Mouse (Mus musculus) brain, embryonic 18.5 days (tissue): ENCODE data around the gene Cacna2d4.
"Not testable (repeated sequence)": the region's sequence is repeated elsewhere in the genome, so short reads cannot be mapped to it uniquely, and the experiment has no call there.

Source experiments
- DNase-seq: peaks from one replicate; pipeline ENCODE4 v3.0.0-alpha.2; 2012; ENCODE audit warnings: low read depth, low spot score

Gene Cacna2d4

GRCm38 (mm10) chr6:119341409-119341808 is 105.1 kb downstream of the Cacna2d4 start:
- DNase-seq, result peak; percentile 55

- no peak for DNase-seq
Observed at GRCm38 (mm10) chr6:119346257-119346656, 109.9 kb downstream of the Cacna2d4 start.

DNA sequence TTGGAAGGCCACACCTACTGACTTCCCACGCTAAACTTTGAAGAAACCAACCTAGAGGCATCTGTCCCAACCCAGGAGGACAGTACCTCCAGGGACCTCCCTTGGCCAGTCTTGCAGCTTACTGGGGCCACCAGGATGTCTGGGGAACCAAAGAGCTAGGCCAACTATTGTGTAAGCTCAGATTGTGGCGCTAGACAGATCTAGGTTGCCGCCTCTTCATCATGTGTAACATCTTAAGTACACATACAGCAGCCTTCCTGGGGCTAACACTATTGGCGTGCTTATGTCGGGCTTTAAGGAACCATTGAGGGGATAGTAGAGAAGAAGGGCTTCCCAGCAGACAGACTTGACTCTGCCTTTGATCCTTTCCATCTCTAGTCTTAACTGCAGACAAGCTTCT is 111.5 kb downstream of the Cacna2d4 start:
- no peak for DNase-seq

GRCm38 (mm10) chr6:119348234-119348633 is 111.9 kb downstream of the Cacna2d4 start:
- DNase-seq, result no peak

DNA sequence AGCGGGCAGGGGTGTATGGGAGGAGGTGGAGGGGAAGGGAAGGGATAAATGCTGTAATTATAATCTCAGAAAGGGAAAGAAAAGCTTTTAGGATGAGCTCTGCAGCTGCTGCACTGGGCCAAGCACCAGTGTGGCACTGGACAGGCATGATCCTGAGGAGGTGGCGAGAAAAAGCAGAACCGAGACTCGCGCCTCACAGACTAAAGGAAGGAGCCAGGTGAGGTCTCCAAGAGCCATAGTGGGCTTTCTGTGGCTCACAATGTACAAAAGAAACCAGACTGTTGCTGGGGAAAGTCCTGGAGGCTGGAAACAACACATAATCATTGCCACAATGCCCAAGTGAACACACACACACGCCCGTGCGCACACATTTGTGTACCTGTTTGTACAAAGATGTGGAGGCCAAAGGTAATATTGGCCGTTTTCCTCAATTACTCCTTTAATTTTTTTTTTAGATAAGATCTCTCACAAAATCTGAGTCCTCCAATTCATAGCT is 114.4 kb downstream of the Cacna2d4 start:
- no peak for DNase-seq

GRCm38 (mm10) chr6:119351656-119352055 is 115.3 kb downstream of the Cacna2d4 start:
- DNase-seq, result no peak

- DNase-seq, result no peak
Observed at GRCm38 (mm10) chr6:119352501-119352900, 116.2 kb downstream of the Cacna2d4 start.

DNA sequence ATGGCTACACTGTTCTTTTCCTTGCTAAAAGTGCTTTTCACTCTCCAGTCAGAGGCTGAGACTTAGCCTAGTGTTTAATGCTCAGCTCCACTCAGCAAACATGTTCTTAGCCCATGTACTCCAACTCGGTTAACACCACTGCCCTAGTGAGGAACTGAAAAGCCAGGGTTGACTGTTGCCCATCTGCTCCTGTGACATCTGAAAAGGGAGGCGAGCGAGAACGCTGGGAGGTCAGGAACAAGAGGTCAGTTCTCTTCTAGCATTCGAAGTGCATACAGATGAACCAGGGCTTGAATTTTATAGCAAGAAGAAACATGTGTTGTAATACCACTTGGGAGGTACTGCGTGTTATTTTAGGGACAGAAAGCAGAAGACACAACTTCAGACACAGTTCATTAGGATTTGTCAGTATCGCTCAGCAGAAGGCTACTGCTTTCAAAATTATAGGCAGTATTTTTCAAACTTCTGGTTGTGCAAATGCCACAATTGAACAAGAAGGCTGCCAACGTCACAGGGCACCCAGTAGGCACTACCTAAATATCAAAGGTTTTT is 121.8 kb downstream of the Cacna2d4 start:
- DNase-seq, result no peak

DNA sequence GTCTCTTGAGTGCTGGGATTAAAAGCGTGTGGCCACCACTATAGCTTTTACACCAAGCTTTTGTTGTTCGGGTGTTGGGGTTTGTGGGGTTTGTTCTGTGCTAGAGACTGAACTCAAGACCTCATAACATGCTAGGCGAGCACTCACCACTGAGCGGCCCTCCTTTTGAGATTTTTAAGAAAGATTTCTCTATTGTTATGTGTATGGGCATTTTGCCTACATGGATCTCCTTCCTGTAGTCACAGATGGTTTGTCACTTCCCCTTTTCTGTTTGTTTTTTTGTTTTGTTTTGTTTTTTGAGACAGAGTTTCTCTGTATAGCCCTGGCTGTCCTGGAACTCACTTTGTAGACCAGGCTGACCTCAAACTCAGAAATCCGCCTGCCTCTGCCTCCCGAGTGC is 123.9 kb downstream of the Cacna2d4 start:
- DNase-seq, result not testable (repeated sequence)

DNA sequence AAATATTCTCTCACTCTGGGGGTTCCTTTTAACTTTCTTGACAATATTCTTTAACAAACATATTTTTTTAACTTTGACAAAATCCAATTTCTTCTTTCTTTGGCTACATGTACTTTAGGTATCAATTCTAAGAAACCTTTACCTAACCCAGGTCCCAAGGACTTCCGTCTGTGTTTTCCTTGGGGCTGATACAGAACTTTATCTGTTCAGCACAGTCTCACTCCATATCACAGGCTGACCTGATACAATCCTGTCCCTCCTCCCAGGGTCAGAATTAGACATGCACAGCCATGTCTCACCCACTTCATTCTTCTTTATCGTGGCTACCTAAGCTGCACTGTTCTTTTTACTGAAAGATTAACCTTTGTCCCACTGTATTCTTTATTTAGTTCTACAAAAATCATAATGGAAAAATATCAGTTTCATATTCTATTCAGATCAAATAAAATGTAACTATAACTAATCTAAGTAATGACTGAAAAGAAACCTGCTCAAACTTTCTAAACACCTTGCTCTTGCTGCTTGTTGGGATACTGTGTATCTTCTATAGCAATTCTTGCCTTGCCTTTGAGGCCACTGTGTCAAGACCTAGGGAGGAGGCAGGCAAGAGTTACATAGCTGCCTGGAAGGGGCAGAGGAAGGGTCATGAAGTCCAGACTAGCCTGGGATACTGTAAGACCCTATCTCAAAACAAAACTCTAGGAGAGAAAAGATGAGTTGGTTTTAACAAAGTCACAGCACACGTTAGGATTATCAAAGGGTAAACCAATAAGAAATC is 124.8 kb downstream of the Cacna2d4 start:
- no peak for DNase-seq

DNA sequence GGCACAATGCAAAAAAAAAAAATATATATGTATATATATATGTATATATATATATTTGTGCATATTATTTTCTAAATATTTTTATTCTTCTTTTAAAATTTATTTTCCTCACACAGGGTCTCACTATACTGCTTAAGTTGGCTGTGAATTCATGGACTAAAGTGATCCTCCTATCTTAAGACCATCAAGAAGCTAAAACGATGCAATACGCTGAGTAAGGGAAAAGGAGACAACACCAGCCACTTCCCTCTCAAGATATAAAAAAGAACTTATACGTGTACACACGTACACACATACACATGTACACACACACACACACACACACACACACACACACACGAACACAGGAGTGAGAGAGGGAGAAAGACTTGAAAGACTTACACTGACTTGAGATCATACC is 127.3 kb downstream of the Cacna2d4 start:
- DNase-seq, result no peak

DNA sequence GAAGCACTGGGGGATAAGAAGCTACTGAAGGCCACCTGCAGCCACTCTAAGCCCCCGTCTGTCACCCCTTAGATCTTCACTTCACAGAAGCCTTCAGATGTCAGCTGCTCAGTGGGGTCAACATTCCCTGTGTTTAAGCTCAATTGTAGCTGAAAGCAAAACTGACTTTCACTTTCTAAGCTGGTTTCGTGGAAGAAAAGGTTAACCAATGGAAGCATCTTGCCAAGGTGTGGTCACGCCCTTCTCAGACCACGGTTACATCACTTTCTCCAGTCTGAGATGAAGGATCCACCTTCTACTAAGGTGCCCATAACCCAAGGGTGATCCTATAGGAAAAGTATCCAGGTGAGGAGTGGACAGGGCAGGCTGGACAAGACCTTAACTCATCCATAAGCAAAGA is 130.5 kb downstream of the Cacna2d4 start:
- not testable (repeated sequence) for DNase-seq

GRCm38 (mm10) chr6:119367382-119367781 is 131.1 kb downstream of the Cacna2d4 start:
- no peak for DNase-seq

DNA sequence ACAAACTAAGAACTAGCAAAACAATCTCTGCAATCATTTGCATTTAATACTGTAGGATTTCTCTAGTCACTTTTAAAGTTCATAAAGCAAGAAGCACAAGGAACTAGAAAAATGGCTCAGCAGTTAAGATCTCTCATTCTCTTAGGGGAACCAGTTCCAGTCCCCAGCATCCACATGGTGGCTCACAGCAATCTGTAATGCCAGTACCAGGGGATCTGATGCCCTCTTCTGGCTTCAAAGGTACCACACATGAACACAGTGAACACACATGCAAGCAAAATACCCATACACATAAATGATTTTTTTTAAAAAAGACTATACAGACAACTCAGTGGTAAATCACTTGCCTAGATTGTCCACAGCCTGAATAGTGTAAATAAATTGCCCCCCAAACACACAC is 135.3 kb downstream of the Cacna2d4 start:
- DNase-seq, result no peak

GRCm38 (mm10) chr6:119372237-119372636 is 135.9 kb downstream of the Cacna2d4 start:
- DNase-seq, result no peak

DNA sequence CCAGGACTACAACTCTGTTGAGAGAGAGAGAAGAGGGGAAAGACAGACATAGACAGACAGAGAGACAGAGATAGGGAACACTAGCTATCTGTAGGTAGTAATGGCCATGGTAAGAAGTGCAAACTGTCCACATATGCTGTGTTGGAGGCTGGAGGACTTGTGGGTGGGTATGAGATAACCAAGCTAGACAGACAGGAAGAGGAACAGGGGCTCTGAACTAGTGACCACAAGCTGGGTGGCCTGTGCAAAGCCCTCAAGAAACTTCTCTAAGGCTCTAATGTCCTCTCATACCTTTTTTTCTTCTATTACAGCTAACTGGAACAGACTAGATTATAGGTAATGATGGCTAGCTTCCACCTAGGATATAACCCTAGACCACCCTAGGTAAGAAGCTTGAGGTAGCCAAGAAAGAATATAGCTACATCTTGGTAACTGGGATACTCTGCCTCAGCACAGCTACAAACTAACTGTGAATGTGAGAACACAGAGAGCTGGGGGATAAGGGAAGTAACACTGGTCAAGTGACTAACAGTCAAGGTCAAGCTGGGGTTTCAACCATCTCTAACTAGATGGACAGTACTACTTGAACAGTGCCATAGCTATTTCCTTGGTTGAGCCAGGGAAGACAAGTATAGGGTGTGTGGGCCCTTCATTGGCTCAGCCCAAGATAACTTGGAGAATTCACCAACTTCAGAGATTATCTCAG is 136.8 kb downstream of the Cacna2d4 start:
- DNase-seq, result no peak

DNA sequence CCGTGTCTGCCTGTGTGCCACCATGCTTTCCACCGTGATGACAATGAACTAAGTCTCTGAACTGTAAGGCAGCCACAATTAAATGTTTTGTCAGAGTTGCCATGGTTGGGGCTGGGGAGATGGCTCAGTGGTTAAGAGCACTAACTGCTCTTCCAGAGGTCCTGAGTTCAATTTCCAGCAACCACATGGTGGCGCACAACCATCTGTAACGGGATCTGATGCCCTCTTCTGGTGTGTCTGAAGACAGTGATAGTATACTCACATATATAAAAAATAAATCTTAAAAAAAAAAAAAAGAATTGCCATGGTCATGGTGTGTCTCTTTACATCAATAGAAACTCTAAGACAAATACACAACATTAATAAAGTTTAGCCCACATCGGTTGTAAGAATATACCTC is 138.7 kb downstream of the Cacna2d4 start:
- no peak for DNase-seq

GRCm38 (mm10) chr6:119377613-119378012 is 141.3 kb downstream of the Cacna2d4 start:
- no peak for DNase-seq

GRCm38 (mm10) chr6:119378631-119379030 is 142.3 kb downstream of the Cacna2d4 start:
- no peak for DNase-seq

DNA sequence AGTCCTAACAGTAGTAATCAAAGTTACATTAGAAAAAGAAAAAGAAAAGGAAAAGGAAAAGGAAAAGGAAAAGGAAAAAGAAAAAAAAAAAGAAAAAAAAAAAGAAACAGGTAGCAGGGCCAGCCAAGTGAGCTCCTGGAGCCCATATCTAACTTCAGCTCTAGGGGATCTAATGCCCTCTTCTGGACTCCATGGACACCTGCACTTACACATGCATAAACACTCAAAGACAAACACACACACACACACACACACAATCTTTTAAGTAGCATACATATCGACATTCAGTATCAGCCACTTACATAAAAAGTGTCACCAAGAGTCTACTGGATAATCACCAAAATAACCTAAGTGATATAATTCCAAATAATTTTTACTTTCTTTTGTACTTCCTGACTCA is 149.3 kb downstream of the Cacna2d4 start:
- no peak for DNase-seq

- DNase-seq, result no peak
Observed at GRCm38 (mm10) chr6:119386421-119386820, 150.1 kb downstream of the Cacna2d4 start.

DNA sequence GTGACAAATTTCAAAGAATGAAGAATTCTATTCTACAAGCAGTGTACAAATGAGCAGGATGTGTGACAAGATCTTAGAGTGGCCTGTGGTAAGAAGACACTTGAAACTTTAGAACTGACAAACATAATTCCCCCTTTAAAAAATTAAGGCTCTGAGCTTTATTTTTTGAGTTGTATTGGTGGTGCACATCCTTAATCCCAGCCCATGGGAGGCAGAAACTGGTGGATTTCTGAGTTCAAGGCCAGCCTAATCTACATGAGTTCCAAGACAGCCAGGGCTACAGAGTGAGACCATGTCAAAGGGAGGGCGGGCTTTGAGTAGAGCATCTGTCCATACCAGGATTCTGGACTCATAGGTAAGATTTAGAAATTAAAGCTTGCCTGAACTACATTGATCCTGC is 150.5 kb downstream of the Cacna2d4 start:
- DNase-seq, result no peak
